Mouse (Mus musculus) forebrain, embryonic 15.5 days (tissue): Measurements from ENCODE around the gene Cobll1. TPM values are rescaled to one million over a fixed set of nuclear protein-coding genes. Genes with fewer than 3 reads are reported as not detected.

ENCODE experiments used
- ATAC-seq: fragments of 200-750 bp; cut with Nextera tagmentation; replicated peaks from 2 replicates; pipeline ENCODE4 v1.8.0; 2017; ENCODE audit warnings: mild to moderate bottlenecking, moderate TSS enrichment, moderate library complexity
- H3K27ac ChIP-seq: fragments of 300-500 bp; sonication (generic); replicated peaks from 2 replicates; pipeline ENCODE4 v1.5.1; 2015; ENCODE audit warnings: mild to moderate bottlenecking, inconsistent platforms
- H3K27me3 ChIP-seq: fragments of 300-500 bp; sonication (generic); 2 replicates; pipeline ENCODE4 v1.6.1; 2015; ENCODE audit warnings: inconsistent platforms
- H3K36me3 ChIP-seq: fragments of 300-500 bp; sonication (generic); 2 replicates; pipeline ENCODE4 v1.6.1; 2015; ENCODE audit warnings: mild to moderate bottlenecking, inconsistent platforms
- H3K4me1 ChIP-seq: fragments of 300-500 bp; sonication (generic); 2 replicates; pipeline ENCODE4 v1.6.1; 2015; ENCODE audit warnings: inconsistent platforms
- H3K4me2 ChIP-seq: fragments of 300-500 bp; sonication (generic); replicated peaks from 2 replicates; pipeline ENCODE4 v1.6.1; 2015; ENCODE audit warnings: mild to moderate bottlenecking, inconsistent platforms
- H3K4me3 ChIP-seq: fragments of 300-500 bp; sonication (generic); 2 replicates; pipeline ENCODE4 v1.5.1; 2015; ENCODE audit warnings: mild to moderate bottlenecking, inconsistent platforms
- H3K9ac ChIP-seq: fragments of 300-500 bp; sonication (generic); replicated peaks from 2 replicates; pipeline ENCODE4 v1.6.1; 2015; ENCODE audit warnings: mild to moderate bottlenecking, inconsistent platforms
- H3K9me3 ChIP-seq: fragments of 300-500 bp; sonication (generic); 2 replicates; pipeline ENCODE4 v1.6.1; 2016; ENCODE audit warnings: inconsistent platforms
- WGBS: fragments of 180-500 bp; shearing (Covaris S2); methylation state at CpG from one replicate; pipeline ENCODE4 v1.1.7; 2015; ENCODE audit warnings: mixed read lengths; 5-methylcytosine and 5-hydroxymethylcytosine counted together
- polyA plus RNA-seq: library from polyadenylated mRNA; unstranded; fragments of >200 nt; fragmentation: Nextera tagmentation; extraction: Ambion mirVana; gene quantifications from 2 replicates; pipeline ENCODE4 v1.2.1, GENCODE M21; 2015

Gene Cobll1
- polyA plus RNA-seq, 1 experiment from 2014 or later, result 2.5 TPM

DNA sequence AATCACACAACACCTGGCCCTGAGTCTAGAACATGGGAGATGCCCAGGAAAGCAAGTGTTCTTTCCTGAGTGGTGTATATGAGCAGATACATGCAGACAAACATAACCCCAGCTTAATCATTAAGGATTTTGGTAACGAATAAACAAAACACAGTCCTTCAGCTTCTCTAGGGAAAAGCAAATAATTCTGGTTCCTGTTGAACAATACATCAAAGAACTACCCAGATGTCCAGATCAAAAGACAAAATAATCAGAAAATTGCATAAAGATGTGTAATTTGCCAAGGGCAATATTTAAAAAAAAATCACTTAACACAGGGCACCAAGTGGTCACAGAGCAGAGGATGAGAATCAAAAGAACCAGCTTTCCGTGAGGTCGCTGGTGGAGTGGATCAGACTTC lies 115.5 kb downstream of the Cobll1 start:
- peaks cover 12% of the 10 kb centered on the region for H3K4me1 ChIP-seq
- H3K4me2 ChIP-seq, result no peak overlapping the region
- no peak for ATAC-seq
- 80% methylated on average over 3 of the region's 3 CpGs for WGBS
- no peaks in the 10 kb centered on the region for H3K27me3 ChIP-seq
- H3K9ac ChIP-seq, result no peak overlapping the region
- no peak overlapping the region for H3K27ac ChIP-seq
- no peaks in the 10 kb centered on the region for H3K9me3 ChIP-seq
- H3K36me3 ChIP-seq, result no peaks in the 10 kb centered on the region
- no peak overlapping the region for H3K4me3 ChIP-seq

DNA sequence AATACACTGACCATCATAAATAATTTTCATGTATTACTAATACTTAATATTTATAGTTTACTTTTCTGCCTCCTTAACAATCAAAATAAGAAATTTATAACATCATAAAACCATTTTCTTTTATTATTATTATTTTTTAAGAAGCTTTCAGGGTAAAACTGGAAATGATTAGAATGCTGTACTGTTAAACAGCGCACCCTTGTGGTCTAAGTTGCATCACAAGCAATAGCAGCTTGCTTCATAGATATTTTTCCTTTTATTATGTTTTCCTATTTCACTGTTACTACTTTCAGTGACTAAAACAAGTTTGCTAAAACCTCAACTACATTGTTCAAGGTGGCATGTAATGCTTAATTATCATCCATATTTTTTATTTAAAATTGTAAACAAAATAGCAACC lies 117.8 kb downstream of the Cobll1 start:
- H3K4me1 ChIP-seq, result peaks cover 7% of the 10 kb centered on the region
- 10% methylated on average over 1 of the region's 1 CpGs for WGBS
- ATAC-seq, result no peak
- H3K4me2 ChIP-seq, result no peak overlapping the region
- H3K36me3 ChIP-seq, result no peaks in the 10 kb centered on the region
- H3K9ac ChIP-seq, result no peak overlapping the region
- no peak overlapping the region for H3K4me3 ChIP-seq
- H3K27me3 ChIP-seq, result no peaks in the 10 kb centered on the region
- H3K9me3 ChIP-seq, result no peaks in the 10 kb centered on the region
- H3K27ac ChIP-seq, result no peak overlapping the region

DNA sequence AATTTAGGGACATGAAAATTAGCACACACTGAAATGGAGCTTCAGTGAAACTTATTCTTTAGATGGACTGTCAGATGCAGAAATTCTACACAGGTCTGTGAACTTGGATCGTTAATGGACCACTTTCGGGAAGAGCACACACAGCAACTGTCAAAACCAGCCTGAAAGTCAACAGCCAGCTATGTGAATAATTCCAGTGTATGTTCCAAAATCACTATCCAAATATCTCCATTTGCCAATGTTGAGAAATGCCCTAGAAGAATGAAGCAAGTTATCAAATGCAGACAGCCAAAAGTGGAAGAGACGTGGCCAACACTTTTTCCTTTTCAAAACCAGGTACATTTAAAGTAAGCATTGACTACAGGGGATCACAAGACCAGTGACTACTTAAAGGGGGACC lies 118.2 kb downstream of the Cobll1 start:
- Histone ChIP-seq H3K27me3 (no peaks in the 10 kb centered on the region), H3K9me3 (no peaks in the 10 kb centered on the region), H3K36me3 (no peaks in the 10 kb centered on the region), H3K4me2 (no peak overlapping the region), H3K4me1 (peaks cover 3% of the 10 kb centered on the region; the same call in 1 of the 2 replicates), H3K9ac (no peak overlapping the region), H3K4me3 (no peak overlapping the region), H3K27ac (no peak overlapping the region)
- ATAC-seq, result no peak
- 72% methylated on average over 3 of the region's 3 CpGs for WGBS

DNA sequence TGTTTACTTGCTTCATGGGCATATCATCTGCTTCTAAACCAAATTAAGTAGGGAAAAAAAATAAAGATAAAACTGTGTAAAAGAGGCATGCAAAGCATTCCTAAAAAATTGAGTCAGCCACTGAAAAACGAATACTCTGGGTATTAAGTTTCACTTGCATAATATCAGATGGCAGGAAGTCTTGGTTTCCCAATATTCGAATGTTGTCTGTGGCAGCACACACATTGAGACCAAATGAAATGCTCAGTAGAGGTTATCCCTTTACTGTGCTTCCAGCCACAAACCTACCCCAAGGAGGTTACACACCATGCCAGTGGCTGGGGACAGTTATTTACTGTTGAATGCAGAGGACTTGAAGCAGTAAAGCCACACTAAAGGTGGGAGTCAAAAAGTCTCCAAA lies 119.1 kb downstream of the Cobll1 start:
- H3K36me3 ChIP-seq, result no peaks in the 10 kb centered on the region
- no peak overlapping the region for H3K4me2 ChIP-seq
- H3K27ac ChIP-seq, result no peak overlapping the region
- no peaks in the 10 kb centered on the region for H3K4me1 ChIP-seq
- H3K4me3 ChIP-seq, result no peak overlapping the region
- ATAC-seq, result no peak
- 78% methylated on average over 2 of the region's 2 CpGs for WGBS
- H3K9me3 ChIP-seq, result no peaks in the 10 kb centered on the region
- no peak overlapping the region for H3K9ac ChIP-seq
- H3K27me3 ChIP-seq, result no peaks in the 10 kb centered on the region

DNA sequence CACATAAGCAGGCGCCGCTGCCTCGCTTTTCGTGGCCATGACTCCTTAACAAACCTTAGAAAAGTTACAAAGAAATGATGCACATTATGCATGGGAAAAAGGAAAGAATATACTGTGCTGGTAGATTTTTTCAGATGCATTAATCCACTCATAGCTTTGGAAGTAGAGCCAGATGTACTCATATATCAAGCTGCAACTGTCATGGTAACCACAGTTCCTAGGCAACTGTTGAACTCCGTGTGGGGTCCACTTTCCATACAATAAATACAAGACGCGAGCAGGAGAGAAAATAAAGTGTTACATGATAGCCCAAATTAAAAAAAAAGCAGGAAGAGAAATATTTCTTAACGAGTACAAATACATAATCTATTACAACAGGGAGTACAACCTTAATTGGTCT lies 119.5 kb downstream of the Cobll1 start:
- Histone ChIP-seq H3K9ac (no peak overlapping the region), H3K4me2 (no peak overlapping the region), H3K4me1 (no peaks in the 10 kb centered on the region), H3K9me3 (no peaks in the 10 kb centered on the region), H3K4me3 (no peak overlapping the region), H3K27me3 (no peaks in the 10 kb centered on the region), H3K27ac (no peak overlapping the region), H3K36me3 (no peaks in the 10 kb centered on the region)
- 66% methylated on average over 8 of the region's 8 CpGs for WGBS
- no peak for ATAC-seq

DNA sequence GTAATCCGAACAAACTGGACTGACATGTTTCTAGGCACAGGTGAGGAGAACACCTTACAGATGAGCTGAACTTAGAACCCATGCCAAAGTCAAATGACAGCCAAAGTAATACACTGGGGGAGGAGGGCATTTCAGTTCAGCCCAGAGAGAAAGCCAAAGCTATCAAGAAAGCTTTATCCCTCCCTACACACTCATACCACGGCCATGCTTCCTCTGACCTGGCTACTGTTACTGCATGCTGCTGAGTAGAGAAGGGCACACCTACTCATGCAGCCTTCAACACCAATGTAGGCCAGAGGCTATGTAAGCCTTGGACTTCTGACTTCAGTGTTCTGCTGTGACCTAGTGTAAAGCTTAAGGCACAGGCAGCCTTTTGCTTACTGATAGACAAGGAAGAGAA lies 120.1 kb downstream of the Cobll1 start:
- H3K4me2 ChIP-seq, result no peak overlapping the region
- H3K27me3 ChIP-seq, result no peaks in the 10 kb centered on the region
- no peaks in the 10 kb centered on the region for H3K36me3 ChIP-seq
- no peak for ATAC-seq
- no peak overlapping the region for H3K27ac ChIP-seq
- WGBS, result 96% methylated on average over 2 of the region's 2 CpGs
- no peaks in the 10 kb centered on the region for H3K9me3 ChIP-seq
- H3K4me3 ChIP-seq, result no peak overlapping the region
- no peaks in the 10 kb centered on the region for H3K4me1 ChIP-seq
- H3K9ac ChIP-seq, result no peak overlapping the region

DNA sequence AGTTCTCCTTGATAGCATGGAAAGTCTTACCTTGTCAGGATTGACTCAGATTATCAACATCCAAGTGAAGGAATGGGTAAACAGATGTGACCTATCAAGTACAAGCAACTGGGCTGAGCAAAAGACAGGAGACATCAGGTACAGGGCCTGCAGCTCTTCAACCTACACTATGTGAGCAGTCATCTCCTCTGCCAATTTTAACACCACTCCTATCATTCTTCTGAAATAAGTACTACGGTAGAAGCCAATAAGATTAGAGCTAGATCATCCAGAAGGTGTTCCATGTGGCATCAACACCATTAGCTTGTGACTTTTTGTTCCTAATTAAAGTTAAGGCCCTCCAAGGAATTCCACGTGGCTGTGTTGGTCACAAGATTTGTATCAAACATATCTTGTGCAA lies 121.3 kb downstream of the Cobll1 start:
- no peaks in the 10 kb centered on the region for H3K9me3 ChIP-seq
- H3K36me3 ChIP-seq, result no peaks in the 10 kb centered on the region
- ATAC-seq, result no peak
- no peak overlapping the region for H3K9ac ChIP-seq
- H3K4me1 ChIP-seq, result no peaks in the 10 kb centered on the region
- H3K27me3 ChIP-seq, result no peaks in the 10 kb centered on the region
- no peak overlapping the region for H3K4me2 ChIP-seq
- no peak overlapping the region for H3K27ac ChIP-seq
- WGBS, result 87% methylated on average over 2 of the region's 2 CpGs
- H3K4me3 ChIP-seq, result no peak overlapping the region

DNA sequence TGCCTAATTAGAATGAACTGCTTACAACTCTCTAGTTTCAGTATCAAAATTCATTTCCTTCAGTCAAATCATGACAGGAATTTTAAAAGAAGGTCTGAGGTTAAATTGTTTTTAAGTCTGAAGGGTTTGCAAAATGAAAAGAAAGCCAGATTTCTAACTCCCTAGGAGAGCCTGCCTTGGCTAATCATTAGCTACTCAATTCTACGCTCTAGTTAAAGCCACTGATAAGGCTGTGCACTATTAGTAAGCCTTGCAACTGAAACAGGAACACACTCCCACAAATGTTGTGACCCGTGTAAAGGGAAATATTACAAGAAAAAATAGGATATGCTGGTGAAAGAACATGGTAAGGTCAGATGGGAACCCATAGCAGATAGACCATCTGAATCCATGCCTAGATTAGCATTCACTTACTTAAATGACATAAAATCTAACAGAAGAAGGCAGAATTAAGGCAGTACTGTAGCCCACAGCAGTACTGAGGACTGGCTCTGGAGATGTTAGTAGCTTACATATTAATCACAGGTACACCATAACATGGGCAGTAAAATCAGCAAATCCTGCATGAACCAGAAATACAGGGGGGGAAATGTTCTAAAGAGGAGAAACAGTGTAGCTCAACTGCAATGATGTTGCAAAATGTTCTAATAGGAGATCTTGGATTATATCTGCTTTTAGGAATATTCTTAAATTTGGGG lies 122.6 kb downstream of the Cobll1 start:
- Histone ChIP-seq H3K4me1 (no peaks in the 10 kb centered on the region), H3K27me3 (no peaks in the 10 kb centered on the region), H3K4me2 (no peak overlapping the region), H3K27ac (no peak overlapping the region), H3K36me3 (no peaks in the 10 kb centered on the region), H3K4me3 (no peak overlapping the region), H3K9ac (no peak overlapping the region), H3K9me3 (no peaks in the 10 kb centered on the region)
- 86% methylated on average over 2 of the region's 2 CpGs for WGBS
- no peak for ATAC-seq

DNA sequence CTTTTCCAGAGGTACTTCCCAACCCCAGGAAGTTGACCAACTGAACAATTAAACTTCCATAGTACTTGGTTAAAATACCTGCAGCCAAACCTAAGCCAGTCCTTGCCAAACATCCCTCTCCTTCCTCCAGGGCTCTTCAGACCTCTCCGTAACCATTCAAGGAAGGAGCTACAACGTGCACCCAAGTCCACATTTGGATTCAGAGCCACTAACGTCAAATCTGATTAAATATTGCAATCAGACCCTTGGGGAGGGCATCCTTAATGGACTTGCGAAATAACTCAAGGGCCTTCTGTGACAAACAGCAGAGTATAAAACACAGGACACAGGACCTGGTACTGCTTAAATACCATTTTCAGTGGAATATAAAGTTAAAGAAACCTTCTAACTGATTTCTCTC lies 126.0 kb downstream of the Cobll1 start:
- Histone ChIP-seq H3K9me3 (no peaks in the 10 kb centered on the region), H3K27me3 (no peaks in the 10 kb centered on the region), H3K4me2 (no peak overlapping the region), H3K4me1 (no peaks in the 10 kb centered on the region), H3K4me3 (no peak overlapping the region), H3K9ac (no peak overlapping the region), H3K36me3 (no peaks in the 10 kb centered on the region), H3K27ac (no peak overlapping the region)
- 87% methylated on average over 4 of the region's 4 CpGs for WGBS
- ATAC-seq, result no peak

DNA sequence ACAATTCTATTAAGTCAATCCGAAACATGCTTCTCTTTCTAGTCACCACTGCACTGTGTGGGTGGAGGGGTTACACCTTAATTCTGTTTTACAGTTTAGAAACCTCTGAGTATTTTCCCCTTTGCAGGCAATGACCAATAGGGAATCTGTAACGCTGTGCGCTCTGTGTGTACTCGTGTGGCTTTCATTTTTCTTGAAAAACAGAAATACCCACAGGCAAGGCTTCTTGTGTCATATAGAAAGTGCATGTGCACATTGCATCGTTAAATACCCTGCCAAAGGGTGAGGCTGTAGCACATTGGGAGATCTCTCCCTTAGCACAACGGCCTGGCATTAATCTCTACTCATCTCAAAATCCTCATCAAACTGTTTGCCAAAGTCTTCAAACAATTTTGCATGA lies 134.6 kb downstream of the Cobll1 start:
- Histone ChIP-seq H3K4me3 (no peak overlapping the region), H3K9ac (no peak overlapping the region), H3K4me2 (no peak overlapping the region), H3K27ac (no peak overlapping the region), H3K4me1 (no peaks in the 10 kb centered on the region), H3K27me3 (no peaks in the 10 kb centered on the region), H3K36me3 (no peaks in the 10 kb centered on the region), H3K9me3 (no peaks in the 10 kb centered on the region)
- WGBS, result 78% methylated on average over 6 of the region's 6 CpGs
- no peak for ATAC-seq

DNA sequence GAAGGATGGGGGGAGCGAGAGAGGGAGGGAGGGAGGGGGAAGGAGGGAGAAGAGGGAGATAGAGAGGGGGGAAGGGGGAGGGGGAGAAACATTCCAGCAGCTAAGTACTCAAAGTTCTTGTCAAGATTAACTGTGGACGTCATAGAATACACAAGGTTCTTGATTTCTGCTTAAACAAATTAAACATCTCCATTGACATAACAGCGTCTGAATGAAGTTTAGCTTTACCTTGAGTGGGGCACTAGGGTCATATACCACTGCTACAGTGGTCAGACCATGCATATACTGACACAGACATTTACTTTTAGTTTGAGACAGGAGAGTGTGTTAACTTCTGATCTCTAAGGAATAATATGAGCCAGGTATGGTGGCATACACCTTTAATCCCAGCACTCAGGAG lies 135.4 kb downstream of the Cobll1 start:
- H3K4me2 ChIP-seq, result no peak overlapping the region
- no peak overlapping the region for H3K27ac ChIP-seq
- 76% methylated on average over 3 of the region's 3 CpGs for WGBS
- no peak overlapping the region for H3K4me3 ChIP-seq
- H3K36me3 ChIP-seq, result no peaks in the 10 kb centered on the region
- no peaks in the 10 kb centered on the region for H3K27me3 ChIP-seq
- no peak for ATAC-seq
- no peaks in the 10 kb centered on the region for H3K9me3 ChIP-seq
- no peaks in the 10 kb centered on the region for H3K4me1 ChIP-seq
- H3K9ac ChIP-seq, result no peak overlapping the region

DNA sequence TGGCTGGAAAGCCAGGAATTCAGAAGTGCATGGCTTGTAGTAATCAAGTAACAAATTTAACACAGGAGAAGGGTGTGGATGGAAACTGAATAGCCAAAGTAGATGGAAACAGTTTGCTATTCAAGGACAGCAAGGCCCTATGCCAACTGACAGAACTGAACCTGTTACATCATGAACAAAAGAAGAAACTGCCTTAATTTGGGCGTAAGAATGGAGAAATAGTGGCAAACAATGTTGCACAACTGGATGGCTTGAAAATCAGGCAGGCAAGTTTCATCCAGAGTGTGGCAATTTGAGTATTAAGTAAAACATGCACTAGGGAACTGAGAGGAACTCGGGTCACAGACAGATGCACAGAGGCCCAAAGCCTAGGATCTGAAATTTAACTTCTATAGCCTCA lies 137.8 kb downstream of the Cobll1 start:
- Histone ChIP-seq H3K27ac (no peak overlapping the region), H3K9ac (no peak overlapping the region), H3K4me2 (no peak overlapping the region), H3K36me3 (no peaks in the 10 kb centered on the region), H3K9me3 (no peaks in the 10 kb centered on the region), H3K4me3 (no peak overlapping the region), H3K4me1 (no peaks in the 10 kb centered on the region), H3K27me3 (no peaks in the 10 kb centered on the region)
- no peak for ATAC-seq
- WGBS, result 89% methylated on average over 2 of the region's 2 CpGs

DNA sequence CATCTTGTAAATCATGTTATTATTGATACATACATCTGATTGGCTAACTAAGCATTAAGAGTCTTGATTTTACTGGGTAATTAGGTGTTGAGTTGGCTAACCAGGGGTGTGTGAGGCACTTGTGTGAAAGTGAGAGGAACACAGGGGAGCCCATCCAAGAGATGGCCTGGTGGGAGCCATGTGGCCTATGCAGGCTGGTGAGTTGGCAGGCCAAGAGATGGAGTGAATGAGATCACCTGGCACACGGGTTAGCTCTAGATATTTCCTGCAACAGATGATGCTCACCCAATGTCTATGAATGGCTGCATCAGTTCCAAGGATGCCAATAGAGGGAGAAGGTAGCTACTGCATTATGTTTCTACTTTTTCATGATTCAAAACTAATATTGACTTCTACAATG lies 139.2 kb downstream of the Cobll1 start:
- ATAC-seq, result no peak
- Histone ChIP-seq H3K4me3 (no peak overlapping the region), H3K36me3 (no peaks in the 10 kb centered on the region), H3K9ac (no peak overlapping the region), H3K27ac (no peak overlapping the region), H3K9me3 (no peaks in the 10 kb centered on the region), H3K4me1 (no peaks in the 10 kb centered on the region), H3K4me2 (no peak overlapping the region), H3K27me3 (no peaks in the 10 kb centered on the region)
- WGBS, result 69% methylated on average over 1 of the region's 1 CpGs
